Mouse (Mus musculus) megakaryocyte progenitor cell, adult 5-6 weeks (primary cell): ENCODE measurements at regions not wholly inside any gene's neighbourhood (a gene's known extent, or its start where the extent isn't known, plus 50 kb on each side); places are given as distances from the start of the nearest gene placed in this dataset.
A peak's percentile ranks its signal among the peaks of the same experiment; 100 is the strongest.

Experiments used
- ATAC-seq: replicated peaks from 2 replicates; pipeline ENCODE4 v1.8.0; 2016; ENCODE audit warnings: mild to moderate bottlenecking, moderate TSS enrichment, inconsistent platforms; ENCODE audit not compliant: poor library complexity

DNA sequence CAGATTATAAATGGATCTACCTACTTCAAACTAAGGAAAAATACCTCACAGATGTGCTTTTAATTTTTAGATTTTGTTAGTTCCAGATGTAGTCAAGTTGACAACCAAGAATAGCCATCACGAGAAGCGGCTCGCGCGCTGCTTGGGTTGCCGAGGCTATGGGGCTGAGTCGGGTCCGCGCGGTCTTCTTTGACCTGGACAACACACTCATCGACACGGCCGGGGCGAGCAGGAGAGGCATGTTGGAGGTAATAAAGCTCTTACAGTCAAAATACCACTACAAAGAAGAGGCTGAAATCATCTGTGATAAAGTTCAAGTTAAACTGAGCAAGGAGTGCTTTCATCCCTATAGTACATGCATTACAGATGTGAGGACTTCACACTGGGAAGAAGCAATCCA, 143.8 kb upstream of the Nrxn1 start:
- ATAC-seq = peak; percentile 92

DNA sequence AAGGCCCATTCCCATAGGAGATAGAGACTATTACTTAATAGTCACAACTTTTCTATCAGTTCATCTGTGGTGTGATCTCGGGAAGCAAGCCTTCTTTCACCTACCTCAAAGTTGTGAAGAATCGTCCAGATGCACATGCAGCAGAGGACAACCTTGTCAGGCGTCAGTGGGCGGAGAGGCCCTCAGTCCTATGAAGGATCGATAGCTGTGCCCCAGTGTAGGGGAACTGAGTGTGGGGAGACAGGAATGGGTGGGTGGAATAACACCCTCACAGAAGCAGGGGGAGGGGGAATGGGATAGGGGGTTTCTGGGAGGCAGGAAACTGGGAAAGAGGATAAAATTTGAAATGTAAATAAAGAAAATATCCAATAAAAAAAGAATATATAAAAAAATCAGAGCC, 133.5 kb upstream of the Nrxn1 start:
- ATAC-seq = no peak

DNA sequence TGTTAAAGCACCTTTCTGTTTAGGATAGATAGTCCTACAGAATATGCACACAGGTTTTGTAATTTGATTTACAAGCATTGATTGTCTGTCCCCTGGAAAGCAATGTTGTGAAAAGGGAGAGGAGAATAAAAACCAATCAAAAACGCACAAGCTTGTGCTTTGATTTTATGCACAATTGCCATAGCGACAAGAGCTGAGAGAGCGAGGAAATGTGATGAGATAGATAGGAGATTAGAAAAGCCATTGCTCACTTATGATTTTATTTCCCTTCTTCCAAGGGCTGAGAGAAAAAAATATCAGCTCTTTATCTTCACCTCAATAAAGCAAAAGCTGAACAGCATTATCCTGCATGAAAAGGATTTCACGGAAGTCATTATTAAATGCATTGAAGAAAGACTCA, 133.0 kb upstream of the Nrxn1 start:
- ATAC-seq = no peak

DNA sequence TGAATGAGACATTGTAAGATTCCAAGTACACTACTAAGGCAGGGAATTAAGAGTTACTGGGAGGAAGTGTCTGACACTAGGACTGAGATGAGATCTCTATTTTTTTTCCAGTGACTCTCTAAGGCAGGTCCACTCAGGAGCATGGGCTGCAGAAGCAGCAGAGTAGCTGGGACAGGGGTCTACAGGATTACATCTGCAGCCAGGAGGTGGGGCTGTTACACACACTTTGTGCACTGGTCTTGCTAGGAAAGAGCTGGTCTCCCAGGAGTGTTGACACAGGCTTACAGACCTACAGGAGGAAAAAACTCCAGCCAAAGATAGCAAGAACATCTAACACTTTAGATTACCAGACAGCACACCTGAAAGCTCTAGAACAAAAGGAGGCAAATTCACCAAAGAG, 123.6 kb upstream of the Nrxn1 start:
- peak; percentile 54; the same call in 1 of the 2 replicates for ATAC-seq

DNA sequence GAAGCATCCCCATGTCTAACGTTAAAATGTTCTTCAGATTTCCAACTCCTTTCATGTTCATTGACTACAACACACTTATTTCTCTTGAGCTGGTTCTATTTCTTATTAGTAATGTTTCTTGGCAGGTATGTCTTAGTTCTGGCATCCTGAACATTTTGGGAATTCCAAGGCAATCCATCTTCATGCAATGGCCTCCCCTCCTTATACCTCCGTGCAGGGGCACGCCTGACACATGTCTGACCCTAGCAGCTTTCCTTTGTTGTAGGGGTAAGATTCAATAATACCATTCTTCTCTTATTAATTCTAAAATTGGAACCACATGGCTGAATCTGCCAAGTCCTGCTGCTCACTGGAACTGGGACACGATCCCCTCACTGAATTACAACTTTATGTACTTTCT, 89.7 kb upstream of the Nrxn1 start:
- no peak for ATAC-seq

DNA sequence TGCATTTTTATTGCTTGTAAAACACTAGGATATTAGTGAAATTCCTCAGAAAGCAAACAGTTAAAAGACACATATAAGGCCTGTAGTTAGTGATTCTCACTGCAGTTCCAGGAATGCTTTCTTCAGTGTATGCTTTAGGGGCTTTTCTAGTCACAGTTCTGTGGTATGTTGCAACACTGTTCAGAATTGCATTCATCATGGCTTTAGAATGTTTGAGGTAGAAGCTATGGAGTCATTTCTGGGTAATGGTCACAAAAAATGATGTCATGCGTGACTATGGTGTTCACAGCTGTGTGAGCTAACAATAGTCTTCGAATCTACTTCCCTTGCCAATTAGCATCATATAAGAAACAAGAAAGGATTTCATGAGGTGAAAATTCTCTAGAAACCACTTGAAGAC, 69.0 kb upstream of the Nrxn1 start:
- no peak for ATAC-seq
